Mouse (Mus musculus): ENCODE measurements around the gene Zfp799. TPM values are rescaled to one million over a fixed set of nuclear protein-coding genes. Genes with fewer than 3 reads are reported as not detected.
"Not testable (repeated sequence)": the region's sequence is repeated elsewhere in the genome, so short reads cannot be mapped to it uniquely, and the experiment has no call there.

The Zfp799 gene
- 1 to 10 TPM; 6.3 to 7.7 TPM for total RNA-seq (2021)
- long read RNA-seq, experiment 1, partial matches to known transcripts, result 0 of 1 reads
- long read RNA-seq, experiment 1, other reads (novel, unspliced or antisense), result 1 of 1 reads
- long read RNA-seq, experiment 2, result 0 reads

- peak; percentile 60 for DNase-seq
- intact Hi-C loops (cut with DNase I; ENCODE audit: low total_unique reads), result no loop called here
Measured at GRCm38 (mm10) chr17:32829540-32830417, at the start of gene Zfp799. Gene Zfp799, minus strand, starts transcription at chr17:32830261.

GRCm38 (mm10) chr17:32878773-32879172 is 48.7 kb upstream of the Zfp799 start:
- DNase-seq, result no peak
- intact Hi-C loops (cut with DNase I; ENCODE audit: low total_unique reads), result loop anchor here (10.0 kb wide), 1 partner anchor 104 kb away; no protein-coding TSS in a partner anchor

- intact Hi-C loops (cut with DNase I; ENCODE audit: low total_unique reads), result loop anchor here (10.0 kb wide), 1 partner anchor 103 kb away; no protein-coding TSS in a partner anchor
- DNase-seq, result no peak
Measured at GRCm38 (mm10) chr17:32877471-32878171, 47.6 kb upstream of the Zfp799 start.

GRCm38 (mm10) chr17:32872696-32873095 is 42.6 kb upstream of the Zfp799 start:
- intact Hi-C loops (cut with DNase I; ENCODE audit: low total_unique reads), result loop anchor here (10.0 kb wide), 1 partner anchor 98 kb away; no protein-coding TSS in a partner anchor
- DNase-seq, result no peak

GRCm38 (mm10) chr17:32872091-32872490 is 42.0 kb upstream of the Zfp799 start:
- DNase-seq, result no peak
- intact Hi-C loops (cut with DNase I; ENCODE audit: low total_unique reads), result loop anchor here (10.0 kb wide), 1 partner anchor 97 kb away; no protein-coding TSS in a partner anchor

GRCm38 (mm10) chr17:32871483-32871882 is 41.4 kb upstream of the Zfp799 start:
- intact Hi-C loops (cut with DNase I; ENCODE audit: low total_unique reads), result loop anchor here (10.0 kb wide), 1 partner anchor 97 kb away; no protein-coding TSS in a partner anchor
- no peak for DNase-seq

- DNase-seq; intact Hi-C loops (cut with DNase I; ENCODE audit: low total_unique reads): not testable (repeated sequence)
Measured at GRCm38 (mm10) chr17:32867266-32867665, 37.2 kb upstream of the Zfp799 start.

GRCm38 (mm10) chr17:32856713-32857112 is 26.7 kb upstream of the Zfp799 start:
- DNase-seq; intact Hi-C loops (cut with DNase I; ENCODE audit: low total_unique reads): not testable (repeated sequence)

- intact Hi-C loops (cut with DNase I; ENCODE audit: low total_unique reads), result no loop called here
- no peak for DNase-seq
Measured at GRCm38 (mm10) chr17:32851581-32851980, 21.5 kb upstream of the Zfp799 start.

GRCm38 (mm10) chr17:32841388-32841787 is 11.3 kb upstream of the Zfp799 start:
- DNase-seq, result no peak
- intact Hi-C loops (cut with DNase I; ENCODE audit: low total_unique reads), result no loop called here

GRCm38 (mm10) chr17:32839083-32839802 is 9.2 kb upstream of the Zfp799 start:
- intact Hi-C loops (cut with DNase I; ENCODE audit: low total_unique reads), result no loop called here
- DNase-seq, result peak; percentile 4

- intact Hi-C loops (cut with DNase I; ENCODE audit: low total_unique reads), result no loop called here
- no peak for DNase-seq
Measured at GRCm38 (mm10) chr17:32830418-32830782, 339 bp upstream of the Zfp799 start.

GRCm38 (mm10) chr17:32816074-32816784 is 13.8 kb downstream of the Zfp799 start:
- DNase-seq, result no peak
- intact Hi-C loops (cut with DNase I; ENCODE audit: low total_unique reads), result no loop called here

GRCm38 (mm10) chr17:32814136-32814535 is 15.9 kb downstream of the Zfp799 start:
- no peak for DNase-seq
- intact Hi-C loops (cut with DNase I; ENCODE audit: low total_unique reads), result no loop called here

- DNase-seq, result no peak
- intact Hi-C loops (cut with DNase I; ENCODE audit: low total_unique reads), result no loop called here
Measured at GRCm38 (mm10) chr17:32810648-32811047, 19.4 kb downstream of the Zfp799 start.

- peak; percentile 8 for DNase-seq
- intact Hi-C loops (cut with DNase I; ENCODE audit: low total_unique reads), result no loop called here
Measured at GRCm38 (mm10) chr17:32809544-32810374, 20.3 kb downstream of the Zfp799 start, which contains the start of gene Zfp811. Gene Zfp811, minus strand, starts transcription at chr17:32809931.

- DNase-seq, result no peak
- intact Hi-C loops (cut with DNase I; ENCODE audit: low total_unique reads), result no loop called here
Measured at GRCm38 (mm10) chr17:32808921-32809320, 21.1 kb downstream of the Zfp799 start.

GRCm38 (mm10) chr17:32789244-32789643 is 40.8 kb downstream of the Zfp799 start:
- intact Hi-C loops (cut with DNase I; ENCODE audit: low total_unique reads), result no loop called here

More at GRCm38 (mm10) chr17:32789244-32789643, 40.8 kb downstream of the Zfp799 start:
- no peak for DNase-seq

Data from gastrocnemius, postnatal 14 days (tissue).